Mouse (Mus musculus): ENCODE data around the gene Igfbp1. TPM values are rescaled to one million over a fixed set of nuclear protein-coding genes. Genes with fewer than 3 reads are reported as not detected.

Gene Igfbp1
- polyA plus RNA-seq, 1 experiment from 2014 or later, result 1,767 TPM

- H3K36me3 ChIP-seq (replicated peaks; ENCODE audit: insufficient read depth, low read length), result no peaks in the 10 kb centered on the region
- H3K4me1 ChIP-seq (ENCODE audit: insufficient read depth), result no peaks in the 10 kb centered on the region
- no peaks in the 10 kb centered on the region for H3K9me3 ChIP-seq (ENCODE audit: low read length)
- ATAC-seq, result peak; percentile 76
- DNase-seq, result no peak
- H3K9ac ChIP-seq (replicated peaks), result no peak overlapping the region
- 39% methylated on average over 6 of the region's 6 CpGs for WGBS (ENCODE audit: insufficient replicate concordance)
- H3K4me3 ChIP-seq (ENCODE audit: low read depth, low read length), result no peak overlapping the region
- no peaks in the 10 kb centered on the region for H3K27me3 ChIP-seq (ENCODE audit: insufficient read depth, low read length)
- no peak overlapping the region for H3K4me2 ChIP-seq (ENCODE audit: low read depth, low read length)
- H3K27ac ChIP-seq (ENCODE audit: low read depth), result no peak overlapping the region
- TF ChIP-seq EP300 (IDR thresholded peaks at IDR 0.05; ENCODE audit: low read depth), result no peak
- TF ChIP-seq CTCF (IDR thresholded peaks at IDR 0.05; ENCODE audit: low read depth), result no peak
Observed at GRCm38 (mm10) chr11:7237712-7238111, 40.1 kb downstream of the Igfbp1 start.

GRCm38 (mm10) chr11:7238546-7238945 lies 41.0 kb downstream of the Igfbp1 start:
- Histone ChIP-seq H3K4me1 (ENCODE audit: insufficient read depth) (no peaks in the 10 kb centered on the region), H3K27me3 (ENCODE audit: insufficient read depth, low read length) (no peaks in the 10 kb centered on the region), H3K9ac (replicated peaks) (no peak overlapping the region), H3K9me3 (ENCODE audit: low read length) (no peaks in the 10 kb centered on the region), H3K27ac (ENCODE audit: low read depth) (no peak overlapping the region), H3K36me3 (replicated peaks; ENCODE audit: insufficient read depth, low read length) (no peaks in the 10 kb centered on the region), H3K4me2 (ENCODE audit: low read depth, low read length) (no peak overlapping the region), H3K4me3 (ENCODE audit: low read depth, low read length) (no peak overlapping the region)
- no peak for TF ChIP-seq CTCF (IDR thresholded peaks at IDR 0.05; ENCODE audit: low read depth)
- TF ChIP-seq EP300 (IDR thresholded peaks at IDR 0.05; ENCODE audit: low read depth), result no peak
- 78% methylated on average over 6 of the region's 6 CpGs for WGBS (ENCODE audit: insufficient replicate concordance)
- DNase-seq, result no peak
- ATAC-seq, result no peak

- 57% methylated on average over 4 of the region's 4 CpGs for WGBS (ENCODE audit: insufficient replicate concordance)
- H3K9me3 ChIP-seq (ENCODE audit: low read length), result no peaks in the 10 kb centered on the region
- H3K27me3 ChIP-seq (ENCODE audit: insufficient read depth, low read length), result no peaks in the 10 kb centered on the region
- H3K36me3 ChIP-seq (replicated peaks; ENCODE audit: insufficient read depth, low read length), result no peaks in the 10 kb centered on the region
- no peak for ATAC-seq
- peak; percentile 4 for DNase-seq
- H3K4me1 ChIP-seq (ENCODE audit: insufficient read depth), result no peaks in the 10 kb centered on the region
- H3K4me3 ChIP-seq (ENCODE audit: low read depth, low read length), result no peak overlapping the region
- no peak overlapping the region for H3K4me2 ChIP-seq (ENCODE audit: low read depth, low read length)
- no peak overlapping the region for H3K9ac ChIP-seq (replicated peaks)
- no peak for TF ChIP-seq EP300 (IDR thresholded peaks at IDR 0.05; ENCODE audit: low read depth)
- no peak for TF ChIP-seq CTCF (IDR thresholded peaks at IDR 0.05; ENCODE audit: low read depth)
- H3K27ac ChIP-seq (ENCODE audit: low read depth), result no peak overlapping the region
Observed at GRCm38 (mm10) chr11:7239041-7239740, 41.6 kb downstream of the Igfbp1 start.

- no peak overlapping the region for H3K9ac ChIP-seq (replicated peaks)
- no peaks in the 10 kb centered on the region for H3K9me3 ChIP-seq (ENCODE audit: low read length)
- ATAC-seq (no peak), DNase-seq (no peak)
- TF ChIP-seq EP300 (IDR thresholded peaks at IDR 0.05; ENCODE audit: low read depth), result no peak
- no peaks in the 10 kb centered on the region for H3K36me3 ChIP-seq (replicated peaks; ENCODE audit: insufficient read depth, low read length)
- H3K27ac ChIP-seq (ENCODE audit: low read depth), result no peak overlapping the region
- H3K4me2 ChIP-seq (ENCODE audit: low read depth, low read length), result no peak overlapping the region
- H3K4me1 ChIP-seq (ENCODE audit: insufficient read depth), result no peaks in the 10 kb centered on the region
- H3K4me3 ChIP-seq (ENCODE audit: low read depth, low read length), result no peak overlapping the region
- 48% methylated on average over 1 of the region's 1 CpGs for WGBS (ENCODE audit: insufficient replicate concordance)
- no peaks in the 10 kb centered on the region for H3K27me3 ChIP-seq (ENCODE audit: insufficient read depth, low read length)
Observed at GRCm38 (mm10) chr11:7244782-7245181, 47.2 kb downstream of the Igfbp1 start.

- no peak overlapping the region for H3K9ac ChIP-seq (replicated peaks)
- WGBS (ENCODE audit: insufficient replicate concordance), result 59% methylated on average over 2 of the region's 2 CpGs
- TF ChIP-seq CTCF (IDR thresholded peaks at IDR 0.05; ENCODE audit: low read depth) (no peak), EP300 (IDR thresholded peaks at IDR 0.05; ENCODE audit: low read depth) (no peak)
- no peak overlapping the region for H3K27ac ChIP-seq (ENCODE audit: low read depth)
- no peak for ATAC-seq
- H3K27me3 ChIP-seq (ENCODE audit: insufficient read depth, low read length), result no peaks in the 10 kb centered on the region
- no peak overlapping the region for H3K4me2 ChIP-seq (ENCODE audit: low read depth, low read length)
- no peak overlapping the region for H3K4me3 ChIP-seq (ENCODE audit: low read depth, low read length)
- no peaks in the 10 kb centered on the region for H3K36me3 ChIP-seq (replicated peaks; ENCODE audit: insufficient read depth, low read length)
- H3K4me1 ChIP-seq (ENCODE audit: insufficient read depth), result no peaks in the 10 kb centered on the region
- H3K9me3 ChIP-seq (ENCODE audit: low read length), result no peaks in the 10 kb centered on the region
- DNase-seq, result no peak
Observed at GRCm38 (mm10) chr11:7250415-7250814, 52.8 kb downstream of the Igfbp1 start.

- no peak overlapping the region for H3K4me2 ChIP-seq (ENCODE audit: low read depth, low read length)
- no peaks in the 10 kb centered on the region for H3K36me3 ChIP-seq (replicated peaks; ENCODE audit: insufficient read depth, low read length)
- peak; percentile 7 for DNase-seq
- H3K27ac ChIP-seq (ENCODE audit: low read depth), result no peak overlapping the region
- H3K9me3 ChIP-seq (ENCODE audit: low read length), result no peaks in the 10 kb centered on the region
- no peaks in the 10 kb centered on the region for H3K4me1 ChIP-seq (ENCODE audit: insufficient read depth)
- H3K4me3 ChIP-seq (ENCODE audit: low read depth, low read length), result no peak overlapping the region
- no peak overlapping the region for H3K9ac ChIP-seq (replicated peaks)
- no peaks in the 10 kb centered on the region for H3K27me3 ChIP-seq (ENCODE audit: insufficient read depth, low read length)
- 73% methylated on average over 5 of the region's 5 CpGs for WGBS (ENCODE audit: insufficient replicate concordance)
- ATAC-seq, result no peak
- no peak for TF ChIP-seq CTCF (IDR thresholded peaks at IDR 0.05; ENCODE audit: low read depth)
- TF ChIP-seq EP300 (IDR thresholded peaks at IDR 0.05; ENCODE audit: low read depth), result no peak
Observed at GRCm38 (mm10) chr11:7250870-7251269, 53.3 kb downstream of the Igfbp1 start.

Other genes with a start within 250 kb of the Igfbp1 start
- 0.30 and 0.54 TPM in 2 replicates for gene Adcy1, start 134.3 kb upstream of the Igfbp1 start, polyA plus RNA-seq (2015; fragmentation: Nextera tagmentation; extraction: Ambion mirVana)
- 0.11 TPM in 2 replicates for gene Gm11985, start 9.2 kb upstream of the Igfbp1 start, polyA plus RNA-seq (2015; fragmentation: Nextera tagmentation; extraction: Ambion mirVana)
- 27.4 and 31.3 TPM in 2 replicates for gene Igfbp3, start 16.1 kb downstream of the Igfbp1 start, polyA plus RNA-seq (2015; fragmentation: Nextera tagmentation; extraction: Ambion mirVana)

Measured in liver, postnatal 0 days (tissue).